ENCODE assay signal across 12 mouse cellular contexts in genomic region chr7:98589028-98589427, GRCm38 (mm10).
DNase-seq lines count a peak whose midpoint lies in the region; ATAC-seq and TF ChIP-seq lines count a peak whose summit lies in the region.
"Had no signal": no experiment of that assay in that cellular context is flagged by ENCODE, and none has a peak within 500 bp of the region (broad histone marks: within the 10 kb centered on the region; RNA-seq: fewer than 3 reads in every experiment).

No protein-coding gene starts in this region.

- peak; percentile 52 for TF ChIP-seq CTCF in heart, postnatal 0 days (IDR thresholded peaks at IDR 0.05; ENCODE audit: low read depth)

- peak; percentile 56 for DNase-seq in heart, postnatal 0 days (ENCODE audit: low spot score)
- peak; percentile 48 for DNase-seq in lung, postnatal 25 days (ENCODE audit: low spot score)
- no peak for DNase-seq in lung, postnatal 4 days
- DNase-seq in MN1 (ENCODE audit: low spot score), result peak; percentile 42
- DNase-seq in induced T-regulatory cell, adult 2 months (ENCODE audit: low read depth), result peak; percentile 88
- DNase-seq in right cerebral cortex, postnatal 4 days, result no peak
- DNase-seq in spleen, adult 18-20 months, result no peak
- DNase-seq: gastrocnemius, postnatal 14 days; thymus, postnatal 4 days had no signal

- H3K4me2 ChIP-seq in heart, postnatal 0 days (ENCODE audit: low read depth, low read length), result no peak overlapping the region
- no peak overlapping the region for H3K4me2 ChIP-seq in heart, embryonic 11.5 days
- H3K4me2 ChIP-seq: limb, embryonic 13.5 days; midbrain, embryonic 11.5 days had no signal

- no peak overlapping the region for H3K27ac ChIP-seq in heart, postnatal 0 days (ENCODE audit: low read depth)
- H3K27ac ChIP-seq in heart, embryonic 11.5 days (ENCODE audit: low read depth, low read length), result no peak overlapping the region
- H3K27ac ChIP-seq: limb, embryonic 13.5 days had no signal

- TF ChIP-seq EP300 in heart, postnatal 0 days (IDR thresholded peaks at IDR 0.05; ENCODE audit: low read depth), result no peak

- no peaks in the 10 kb centered on the region for H3K4me1 ChIP-seq in heart, postnatal 0 days (ENCODE audit: control insufficient read depth, insufficient read depth)
- H3K4me1 ChIP-seq in heart, embryonic 11.5 days (ENCODE audit: control insufficient read depth, insufficient read depth, low read length), result no peaks in the 10 kb centered on the region

- no peak overlapping the region for H3K4me3 ChIP-seq in heart, postnatal 0 days (ENCODE audit: low read depth, low read length)
- H3K4me3 ChIP-seq in heart, embryonic 11.5 days (ENCODE audit: low read depth, low read length), result no peak overlapping the region
- H3K4me3 ChIP-seq: limb, embryonic 13.5 days had no signal

- no peaks in the 10 kb centered on the region for H3K9me3 ChIP-seq in heart, postnatal 0 days (replicated peaks; ENCODE audit: control insufficient read depth, low read length)
- H3K9me3 ChIP-seq in heart, embryonic 11.5 days (replicated peaks; ENCODE audit: control insufficient read depth, low read length), result no peaks in the 10 kb centered on the region
- H3K9me3 ChIP-seq: limb, embryonic 13.5 days had no signal

- H3K36me3 ChIP-seq in heart, postnatal 0 days (replicated peaks; ENCODE audit: control insufficient read depth, insufficient read depth, low read length), result peaks cover 46% of the 10 kb centered on the region
- H3K36me3 ChIP-seq in heart, embryonic 11.5 days (ENCODE audit: control insufficient read depth, insufficient read depth, low read length), result peaks cover 12% of the 10 kb centered on the region

- ATAC-seq in heart, postnatal 0 days (ENCODE audit: insufficient read depth, low read depth), result no peak
- ATAC-seq in heart, embryonic 11.5 days (replicated peaks; ENCODE audit: insufficient number of reproducible peaks, low FRiP score, low TSS enrichment), result no peak

- WGBS in heart, postnatal 0 days, result 68% methylated on average over 3 of the region's 3 CpGs
- 69% methylated on average over 3 of the region's 3 CpGs for WGBS in heart, embryonic 11.5 days (ENCODE audit: insufficient replicate concordance)

- H3K27me3 ChIP-seq in heart, postnatal 0 days (ENCODE audit: control insufficient read depth, insufficient read depth, low read length), result no peaks in the 10 kb centered on the region
- H3K27me3 ChIP-seq in heart, embryonic 11.5 days (ENCODE audit: control insufficient read depth, insufficient read depth, low read length), result no peaks in the 10 kb centered on the region
- H3K27me3 ChIP-seq: limb, embryonic 13.5 days had no signal

- no peak overlapping the region for H3K9ac ChIP-seq in heart, postnatal 0 days (replicated peaks; ENCODE audit: low read depth, low read length)
- no peak overlapping the region for H3K9ac ChIP-seq in heart, embryonic 11.5 days (ENCODE audit: low read depth, low read length)
- H3K9ac ChIP-seq: limb, embryonic 13.5 days had no signal

Comparison
In these comparisons a context has a peak if more than half of its experiments do, and no peak if none do; other contexts are left out.
1. DNase-seq: peak in heart, postnatal 0 days (single experiment), lung, postnatal 25 days (single experiment), MN1 (single experiment) and induced T-regulatory cell, adult 2 months (single experiment); none in lung, postnatal 4 days (0 of 2), right cerebral cortex, postnatal 4 days (single experiment) and spleen, adult 18-20 months (0 of 2).